Mouse (Mus musculus): ENCODE data around the gene Zmynd8.

The Zmynd8 gene

GRCm38 (mm10) chr2:165879403-165880178 lies 19.2 kb downstream of the Zmynd8 start:
- no peak for DNase-seq (ENCODE audit: low spot score)

- DNase-seq (ENCODE audit: low spot score): no peak
Measured at GRCm38 (mm10) chr2:165878907-165879361, 19.9 kb downstream of the Zmynd8 start.

- DNase-seq (ENCODE audit: low spot score): no peak
Measured at GRCm38 (mm10) chr2:165878021-165878585, 20.7 kb downstream of the Zmynd8 start.

GRCm38 (mm10) chr2:165877180-165877579 lies 21.6 kb downstream of the Zmynd8 start:
- DNase-seq (ENCODE audit: low spot score): no peak

GRCm38 (mm10) chr2:165876201-165876918 lies 22.5 kb downstream of the Zmynd8 start:
- no peak for DNase-seq (ENCODE audit: low spot score)

GRCm38 (mm10) chr2:165875406-165875955 lies 23.3 kb downstream of the Zmynd8 start:
- DNase-seq (ENCODE audit: low spot score): no peak

- peak; percentile 75 for DNase-seq (ENCODE audit: low spot score)
Measured at GRCm38 (mm10) chr2:165874461-165875339, 24.1 kb downstream of the Zmynd8 start.

- DNase-seq (ENCODE audit: low spot score): no peak
Measured at GRCm38 (mm10) chr2:165873777-165874176, 25.0 kb downstream of the Zmynd8 start.

GRCm38 (mm10) chr2:165873196-165873595 lies 25.6 kb downstream of the Zmynd8 start:
- DNase-seq (ENCODE audit: low spot score): peak; percentile 75

- DNase-seq (ENCODE audit: low spot score): no peak
Measured at GRCm38 (mm10) chr2:165869257-165869656, 29.6 kb downstream of the Zmynd8 start.

GRCm38 (mm10) chr2:165868522-165869175 lies 30.2 kb downstream of the Zmynd8 start:
- DNase-seq (ENCODE audit: low spot score): no peak

- no peak for DNase-seq (ENCODE audit: low spot score)
Measured at GRCm38 (mm10) chr2:165867549-165867948, 31.3 kb downstream of the Zmynd8 start.

GRCm38 (mm10) chr2:165866951-165867387 lies 31.8 kb downstream of the Zmynd8 start:
- no peak for DNase-seq (ENCODE audit: low spot score)

GRCm38 (mm10) chr2:165866412-165866811 lies 32.4 kb downstream of the Zmynd8 start:
- DNase-seq (ENCODE audit: low spot score): no peak

- DNase-seq (ENCODE audit: low spot score): no peak
Measured at GRCm38 (mm10) chr2:165864769-165865168, 34.0 kb downstream of the Zmynd8 start.

GRCm38 (mm10) chr2:165861683-165862594 lies 36.9 kb downstream of the Zmynd8 start:
- peak; percentile 86 for DNase-seq (ENCODE audit: low spot score)

GRCm38 (mm10) chr2:165860962-165861682 lies 37.7 kb downstream of the Zmynd8 start:
- DNase-seq (ENCODE audit: low spot score): no peak

GRCm38 (mm10) chr2:165860447-165860846 lies 38.4 kb downstream of the Zmynd8 start:
- DNase-seq (ENCODE audit: low spot score): no peak
